Comparison of ENCODE assay signal across 9 mouse cellular contexts in the genomic region with DNA sequence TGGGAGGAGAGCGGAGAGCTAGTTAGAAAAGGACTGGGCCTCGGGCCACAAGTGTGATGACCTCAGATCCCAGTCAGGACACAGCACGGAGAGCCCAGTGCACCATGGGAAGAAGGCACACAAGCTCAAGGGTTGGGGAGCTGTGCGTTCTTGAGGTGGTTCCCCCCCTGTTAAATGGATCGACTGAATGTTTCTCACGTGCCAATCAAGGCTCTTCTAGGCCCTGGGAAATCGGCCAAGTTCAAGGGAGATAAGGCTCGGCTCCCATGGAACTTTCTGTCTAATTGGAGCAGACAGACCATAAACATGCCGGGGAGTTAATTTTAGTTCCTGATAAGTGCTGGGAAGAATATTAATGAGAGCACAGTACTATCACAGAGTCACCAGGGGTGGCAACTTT. TPM values are rescaled to one million over a fixed set of nuclear protein-coding genes. Genes with fewer than 3 reads are reported as not detected.
A peak's percentile ranks its signal among the peaks of the same experiment; 100 is the strongest.
DNase-seq lines count a peak whose midpoint lies in the region; ATAC-seq and TF ChIP-seq lines count a peak whose summit lies in the region.
"Had no signal": no experiment of that assay in that cellular context is flagged by ENCODE, and none has a peak within 500 bp of the region (broad histone marks: within the 10 kb centered on the region; RNA-seq: fewer than 3 reads in every experiment).

No protein-coding gene starts in this region.

- DNase-seq in forebrain, embryonic 14.5 days (ENCODE audit: low spot score) = peak; percentile 61
- peak; percentile 84 to 88 for DNase-seq in heart, adult 18-20 months
- DNase-seq in kidney, adult 11 months = peak; percentile 48
- peak; percentile 72 for DNase-seq in lung, postnatal 0 days (ENCODE audit: low spot score)
- no peak for DNase-seq in thymus, postnatal 0 days (ENCODE audit: low spot score)
- no peak for DNase-seq in embryo, embryonic 11 days
- DNase-seq in left cerebral cortex, postnatal 10 days (ENCODE audit: extremely low spot score in 1 of 2, low spot score in 2 of 2) = no peak
- DNase-seq: gastrocnemius, postnatal 36 days had no signal

- ATAC-seq in forebrain, embryonic 14.5 days = no peak
- no peak; the same call in 1 of the 2 replicates for ATAC-seq in forebrain, embryonic 13.5 days
- peak; percentile 65 for ATAC-seq in lung, postnatal 0 days

- H3K4me3 ChIP-seq in forebrain, embryonic 14.5 days (ENCODE audit: low read depth, low read length) = no peak overlapping the region
- no peak overlapping the region for H3K4me3 ChIP-seq in forebrain, embryonic 13.5 days
- no peak overlapping the region for H3K4me3 ChIP-seq in lung, postnatal 0 days (ENCODE audit: low read depth, low read length)

- peaks cover 18% of the 10 kb centered on the region for H3K4me1 ChIP-seq in forebrain, embryonic 14.5 days (ENCODE audit: control insufficient read depth, insufficient read depth, low read length)
- peaks cover 51% of the 10 kb centered on the region for H3K4me1 ChIP-seq in forebrain, embryonic 13.5 days
- peaks cover 8% of the 10 kb centered on the region for H3K4me1 ChIP-seq in lung, postnatal 0 days (ENCODE audit: insufficient read depth, low read depth, low read length)

- no peaks in the 10 kb centered on the region for H3K9me3 ChIP-seq in forebrain, embryonic 14.5 days (replicated peaks; ENCODE audit: control insufficient read depth, low read length)
- H3K9me3 ChIP-seq in forebrain, embryonic 13.5 days (replicated peaks) = no peaks in the 10 kb centered on the region
- no peaks in the 10 kb centered on the region for H3K9me3 ChIP-seq in lung, postnatal 0 days (ENCODE audit: low read length)

- H3K9ac ChIP-seq in forebrain, embryonic 14.5 days (ENCODE audit: low read length) = no peak overlapping the region
- no peak overlapping the region for H3K9ac ChIP-seq in forebrain, embryonic 13.5 days
- H3K9ac ChIP-seq in lung, postnatal 0 days (replicated peaks; ENCODE audit: low read depth) = no peak overlapping the region

- no peak for TF ChIP-seq CTCF in lung, postnatal 0 days (IDR thresholded peaks at IDR 0.05)

- TF ChIP-seq EP300 in lung, postnatal 0 days (IDR thresholded peaks at IDR 0.05) = no peak

- no peak overlapping the region for H3K4me2 ChIP-seq in forebrain, embryonic 14.5 days (ENCODE audit: low read length)
- H3K4me2 ChIP-seq in forebrain, embryonic 13.5 days = no peak overlapping the region
- no peak overlapping the region for H3K4me2 ChIP-seq in lung, postnatal 0 days (replicated peaks; ENCODE audit: low read depth, low read length)

- 23% methylated on average over 9 of the region's 9 CpGs for WGBS in forebrain, embryonic 14.5 days
- 35% methylated on average over 9 of the region's 9 CpGs for WGBS in forebrain, embryonic 13.5 days
- 16% methylated on average over 9 of the region's 9 CpGs for WGBS in lung, postnatal 0 days

- no peak overlapping the region for H3K27ac ChIP-seq in forebrain, embryonic 14.5 days (ENCODE audit: low read depth, low read length)
- no peak overlapping the region for H3K27ac ChIP-seq in forebrain, embryonic 13.5 days
- H3K27ac ChIP-seq in lung, postnatal 0 days (ENCODE audit: low read length) = no peak overlapping the region

- no peaks in the 10 kb centered on the region for H3K36me3 ChIP-seq in forebrain, embryonic 14.5 days (ENCODE audit: control insufficient read depth, insufficient read depth, low read length)
- H3K36me3 ChIP-seq in forebrain, embryonic 13.5 days (ENCODE audit: poor library complexity, severe bottlenecking) = no peaks in the 10 kb centered on the region
- no peaks in the 10 kb centered on the region for H3K36me3 ChIP-seq in lung, postnatal 0 days (ENCODE audit: insufficient read depth, low read length)

- no peaks in the 10 kb centered on the region; the same call in 1 of the 2 replicates for H3K27me3 ChIP-seq in forebrain, embryonic 14.5 days (replicated peaks; ENCODE audit: control insufficient read depth, insufficient read depth, low read length)
- H3K27me3 ChIP-seq in forebrain, embryonic 13.5 days = peaks cover 16% of the 10 kb centered on the region
- H3K27me3 ChIP-seq in lung, postnatal 0 days (replicated peaks; ENCODE audit: insufficient read depth, low read length) = 0 out of 2 replicates have a peak, but pooled peaks cover 4% of the 10 kb centered on the region

- intact Hi-C loops in left cerebral cortex, postnatal 10 days (cut with DNase I) = no loop called here

RNA-seq across cellular contexts. Expression of a gene that starts 8.0 kb away (rescaled TPM):
- 0.55 and 0.62 TPM in 2 replicates for polyA plus RNA-seq in forebrain, embryonic 14.5 days (2014; fragmentation: Nextera tagmentation; extraction: Ambion mirVana)
- 0.63 and 0.79 TPM in 2 replicates for polyA plus RNA-seq in forebrain, embryonic 13.5 days (2015; fragmentation: Nextera tagmentation; extraction: Ambion mirVana)
- not detected for total RNA-seq in heart, adult 18-20 months (2021)
- 1.2 and 1.5 TPM in 2 replicates for polyA plus RNA-seq in lung, postnatal 0 days (2015; fragmentation: Nextera tagmentation; extraction: Ambion mirVana)
- 0.78 and 1.2 TPM in 2 replicates for polyA plus RNA-seq in thymus, postnatal 0 days (2015; fragmentation: Nextera tagmentation; extraction: Ambion mirVana)
- under 1 TPM; 0.36 to 0.62 TPM for total RNA-seq in left cerebral cortex, postnatal 10 days (2021)

Comparison
In these comparisons a context has a peak if more than half of its experiments do, and no peak if none do; other contexts are left out.
1. DNase-seq: peak in forebrain, embryonic 14.5 days (single experiment), heart, adult 18-20 months (2 of 2), kidney, adult 11 months (single experiment) and lung, postnatal 0 days (single experiment); none in thymus, postnatal 0 days (single experiment), embryo, embryonic 11 days (single experiment) and left cerebral cortex, postnatal 10 days (0 of 2).